In genomic region chr4:91556959-91557358, GRCm38 (mm10) we compare ENCODE assay signal across 29 mouse cellular contexts.
A peak's percentile ranks its signal among the peaks of the same experiment; 100 is the strongest.
DNase-seq lines count a peak whose midpoint lies in the region; ATAC-seq and TF ChIP-seq lines count a peak whose summit lies in the region.
"Had no signal": no experiment of that assay in that cellular context is flagged by ENCODE, and none has a peak within 500 bp of the region (broad histone marks: within the 10 kb centered on the region; RNA-seq: fewer than 3 reads in every experiment).

No protein-coding gene starts in this region.

- H3K36me3 ChIP-seq in hindbrain, embryonic 16.5 days (ENCODE audit: control insufficient read depth, insufficient read depth, low read length), result no peaks in the 10 kb centered on the region
- H3K36me3 ChIP-seq in hindbrain, embryonic 10.5 days, result no peaks in the 10 kb centered on the region
- no peaks in the 10 kb centered on the region for H3K36me3 ChIP-seq in hindbrain, postnatal 0 days (ENCODE audit: insufficient read depth, low read length)
- H3K36me3 ChIP-seq: embryonic facial prominence, embryonic 10.5 days; embryonic facial prominence, embryonic 15.5 days; heart, embryonic 13.5 days; hindbrain, embryonic 15.5 days; liver, embryonic 12.5 days; midbrain, embryonic 15.5 days had no signal

- no peaks in the 10 kb centered on the region for H3K4me1 ChIP-seq in hindbrain, embryonic 16.5 days (ENCODE audit: control insufficient read depth, insufficient read depth, low read depth, low read length)
- H3K4me1 ChIP-seq in hindbrain, embryonic 10.5 days (replicated peaks), result no peaks in the 10 kb centered on the region
- H3K4me1 ChIP-seq in hindbrain, postnatal 0 days (ENCODE audit: insufficient read depth, low read length), result peaks cover 4% of the 10 kb centered on the region; the same call in 1 of the 2 replicates
- H3K4me1 ChIP-seq: embryonic facial prominence, embryonic 10.5 days; embryonic facial prominence, embryonic 15.5 days; forebrain, embryonic 13.5 days; heart, embryonic 13.5 days; hindbrain, embryonic 15.5 days; liver, embryonic 12.5 days; midbrain, embryonic 15.5 days had no signal

- no peak overlapping the region for H3K4me3 ChIP-seq in hindbrain, embryonic 16.5 days (ENCODE audit: low read length)
- no peak overlapping the region for H3K4me3 ChIP-seq in hindbrain, embryonic 10.5 days
- H3K4me3 ChIP-seq in hindbrain, postnatal 0 days (ENCODE audit: low read length), result no peak overlapping the region
- H3K4me3 ChIP-seq: embryonic facial prominence, embryonic 10.5 days; embryonic facial prominence, embryonic 15.5 days; forebrain, embryonic 13.5 days; heart, embryonic 13.5 days; hindbrain, embryonic 15.5 days; liver, embryonic 12.5 days; midbrain, embryonic 15.5 days had no signal

- TF ChIP-seq CTCF in hindbrain, postnatal 0 days (IDR thresholded peaks at IDR 0.05; ENCODE audit: low read depth), result no peak

- H3K9ac ChIP-seq in hindbrain, embryonic 16.5 days (ENCODE audit: low read depth, low read length), result no peak overlapping the region
- no peak overlapping the region for H3K9ac ChIP-seq in hindbrain, postnatal 0 days (replicated peaks; ENCODE audit: low read length)
- H3K9ac ChIP-seq: embryonic facial prominence, embryonic 15.5 days; forebrain, embryonic 13.5 days; heart, embryonic 13.5 days; hindbrain, embryonic 15.5 days; liver, embryonic 12.5 days; liver, postnatal 0 days; midbrain, embryonic 15.5 days had no signal

- ATAC-seq in hindbrain, embryonic 16.5 days, result peak; percentile 20; the same call in 1 of the 2 replicates
- 0 out of 2 replicates have a peak, but pooled peaks have one; percentile 15 for ATAC-seq in hindbrain, postnatal 0 days
- ATAC-seq: intestine, embryonic 16.5 days; liver, embryonic 12.5 days; liver, postnatal 0 days had no signal

- H3K27ac ChIP-seq in hindbrain, embryonic 16.5 days (ENCODE audit: low read depth, low read length), result no peak overlapping the region
- no peak overlapping the region for H3K27ac ChIP-seq in hindbrain, embryonic 10.5 days
- no peak overlapping the region for H3K27ac ChIP-seq in hindbrain, postnatal 0 days
- H3K27ac ChIP-seq: embryonic facial prominence, embryonic 10.5 days; embryonic facial prominence, embryonic 15.5 days; forebrain, embryonic 13.5 days; heart, embryonic 13.5 days; hindbrain, embryonic 15.5 days; kidney, postnatal 0 days; liver, embryonic 12.5 days; midbrain, embryonic 15.5 days had no signal

- 45% methylated on average over 4 of the region's 4 CpGs for WGBS in hindbrain, embryonic 16.5 days
- 73% methylated on average over 4 of the region's 4 CpGs for WGBS in hindbrain, embryonic 10.5 days
- 48% methylated on average over 4 of the region's 4 CpGs for WGBS in hindbrain, postnatal 0 days

- no peak overlapping the region for H3K4me2 ChIP-seq in hindbrain, embryonic 16.5 days (ENCODE audit: low read length)
- no peak overlapping the region for H3K4me2 ChIP-seq in hindbrain, postnatal 0 days (ENCODE audit: low read depth, low read length)
- H3K4me2 ChIP-seq: embryonic facial prominence, embryonic 15.5 days; forebrain, embryonic 13.5 days; heart, embryonic 13.5 days; hindbrain, embryonic 15.5 days; liver, embryonic 12.5 days; midbrain, embryonic 15.5 days had no signal

- DNase-seq in hindbrain, embryonic 10.5 days (ENCODE audit: low spot score), result no peak
- peak; percentile 16 for DNase-seq in 416B (ENCODE audit: low read depth)
- DNase-seq in Muller cell, postnatal 12 days (ENCODE audit: inconsistent ontology term), result peak; percentile 1
- DNase-seq in hindbrain, postnatal 0 days (ENCODE audit: low spot score), result peak; percentile 4
- no peak for DNase-seq in spleen, adult 18-20 months
- DNase-seq in thymus, adult 18-20 months, result no peak
- DNase-seq: adrenal gland, adult 2 months; adrenal gland, postnatal 36 days; B cell, adult 2 months; cerebellum, adult 2 months; cerebellum, postnatal 25 days; gastrocnemius, postnatal 10 days; heart, postnatal 10 days; kidney, adult 8-10 months; kidney, postnatal 4 days; layer of hippocampus, postnatal 36 days; liver, postnatal 0 days; lung, postnatal 36 days; thymus, adult 2 months had no signal

- no peaks in the 10 kb centered on the region for H3K27me3 ChIP-seq in hindbrain, embryonic 16.5 days (replicated peaks; ENCODE audit: control insufficient read depth, insufficient read depth, low read length)
- no peaks in the 10 kb centered on the region for H3K27me3 ChIP-seq in hindbrain, embryonic 10.5 days (ENCODE audit: insufficient read depth, poor library complexity, severe bottlenecking)
- no peaks in the 10 kb centered on the region for H3K27me3 ChIP-seq in hindbrain, postnatal 0 days (ENCODE audit: insufficient read depth, low read length)
- H3K27me3 ChIP-seq: embryonic facial prominence, embryonic 15.5 days; forebrain, embryonic 13.5 days; heart, embryonic 13.5 days; hindbrain, embryonic 15.5 days; liver, embryonic 12.5 days; midbrain, embryonic 15.5 days had no signal

- H3K9me3 ChIP-seq in hindbrain, embryonic 16.5 days (ENCODE audit: control insufficient read depth, low read length), result no peaks in the 10 kb centered on the region
- H3K9me3 ChIP-seq in hindbrain, embryonic 10.5 days, result no peaks in the 10 kb centered on the region
- no peaks in the 10 kb centered on the region for H3K9me3 ChIP-seq in hindbrain, postnatal 0 days (ENCODE audit: low read length)
- H3K9me3 ChIP-seq: embryonic facial prominence, embryonic 10.5 days; embryonic facial prominence, embryonic 15.5 days; forebrain, embryonic 13.5 days; heart, embryonic 13.5 days; hindbrain, embryonic 15.5 days; liver, embryonic 12.5 days; midbrain, embryonic 15.5 days had no signal

Comparison
In these comparisons a context has a peak if more than half of its experiments do, and no peak if none do; other contexts are left out.
1. DNase-seq: peak in 416B (single experiment), Muller cell, postnatal 12 days (single experiment) and hindbrain, postnatal 0 days (single experiment); none in hindbrain, embryonic 10.5 days (single experiment), spleen, adult 18-20 months (0 of 2) and thymus, adult 18-20 months (0 of 2).